ENCODE assay signal across 8 mouse cellular contexts in genomic region chr1:162740401-162740835, GRCm38 (mm10). TPM values are rescaled to one million over a fixed set of nuclear protein-coding genes. Genes with fewer than 3 reads are reported as not detected.
DNase-seq lines count a peak whose midpoint lies in the region; ATAC-seq lines count a peak whose summit lies in the region.

Gene Prrc2c (minus strand): TSS chr1:162740556.

- peaks cover 10% of the 10 kb centered on the region for H3K4me1 ChIP-seq in hindbrain, embryonic 16.5 days (ENCODE audit: control insufficient read depth, insufficient read depth, low read depth, low read length)

- H3K4me3 ChIP-seq in hindbrain, embryonic 16.5 days (ENCODE audit: low read length), result peak within 1 kb of the TSS; percentile 97
- H3K4me3 ChIP-seq in macrophage (ENCODE audit: inconsistent target), result peak within 1 kb of the TSS; percentile 93

- WGBS in hindbrain, embryonic 16.5 days, result 0% methylated on average over 36 of the region's 36 CpGs
- WGBS in macrophage (ENCODE audit: missing documents), result under 1% methylated on average over 35 of the region's 36 CpGs

- H3K79me2 ChIP-seq in macrophage (ENCODE audit: inconsistent target), result peaks cover 45% of the 10 kb centered on the region

- no peaks in the 10 kb centered on the region for H3K27me3 ChIP-seq in hindbrain, embryonic 16.5 days (replicated peaks; ENCODE audit: control insufficient read depth, insufficient read depth, low read length)

- H3K4me2 ChIP-seq in hindbrain, embryonic 16.5 days (ENCODE audit: low read length), result peak within 1 kb of the TSS; percentile 67

- peak; percentile 97 for ATAC-seq in hindbrain, embryonic 16.5 days

- DNase-seq in WW6 (ENCODE audit: low read depth, low spot score), result peak; percentile 94
- peak; percentile 99 to 100 for DNase-seq in cerebellum, postnatal 4 days (ENCODE audit: low spot score in 2 of 2)
- DNase-seq in gastrocnemius, adult 18-20 months (ENCODE audit: low spot score), result peak; percentile 99
- peak; percentile 99 for DNase-seq in left cerebral cortex, adult 18-20 months (ENCODE audit: low spot score in 2 of 2)
- peak; percentile 99 for DNase-seq in right cerebral cortex, adult 18-20 months
- peak; percentile 96 for DNase-seq in urinary bladder, postnatal 10 days (ENCODE audit: low spot score)

- peak within 1 kb of the TSS; percentile 91 for H3K9ac ChIP-seq in hindbrain, embryonic 16.5 days (ENCODE audit: low read depth, low read length)

- H3K36me3 ChIP-seq in hindbrain, embryonic 16.5 days (ENCODE audit: control insufficient read depth, insufficient read depth, low read length), result no peaks in the 10 kb centered on the region
- no peaks in the 10 kb centered on the region for H3K36me3 ChIP-seq in macrophage (ENCODE audit: inconsistent target)

- peak within 1 kb of the TSS; percentile 99 for H3K27ac ChIP-seq in hindbrain, embryonic 16.5 days (ENCODE audit: low read depth, low read length)
- H3K27ac ChIP-seq in macrophage, result peak within 1 kb of the TSS; percentile 62

- H3K9me3 ChIP-seq in hindbrain, embryonic 16.5 days (ENCODE audit: control insufficient read depth, low read length), result no peaks in the 10 kb centered on the region

RNA-seq across cellular contexts. Expression of gene Prrc2c, which starts in this region (rescaled TPM):
- total RNA-seq in gastrocnemius, adult 18-20 months (2021), result 10 to 100 TPM; 42.1 to 48.9 TPM
- 104 and 117 TPM in 2 replicates for polyA plus RNA-seq in hindbrain, embryonic 16.5 days (2015; fragmentation: Nextera tagmentation; extraction: Ambion mirVana)
- 100 to 1,000 TPM; 180 to 183 TPM for total RNA-seq in left cerebral cortex, adult 18-20 months (2021)
- 100 to 1,000 TPM; 322 to 528 (median 410) TPM for total RNA-seq in macrophage (2018; cell fraction: chromatin; rRNA removed)
- 100 to 1,000 TPM in 5 of 26 experiments, 10 to 100 TPM in 21; 64.6 to 105 (median 87.7) TPM for total RNA-seq in macrophage (2018; cell fraction: cytosol; rRNA removed)
- 100 to 1,000 TPM; 205 to 350 (median 237) TPM for total RNA-seq in macrophage (2018; cell fraction: nucleus; rRNA removed)
- 44.0 to 64.3 TPM (median 56.5 TPM) in 3 replicates for polyA plus RNA-seq in macrophage (2018)

Comparison
In these comparisons a context has a peak if more than half of its experiments do, and no peak if none do; other contexts are left out.
1. Peak in every context shown above with its lines: DNase-seq, ATAC-seq, H3K4me3 ChIP-seq and H3K27ac ChIP-seq.